Mouse (Mus musculus): ENCODE data around the gene Nkapl. TPM values are rescaled to one million over a fixed set of nuclear protein-coding genes. Genes with fewer than 3 reads are reported as not detected.

The Nkapl gene
- total RNA-seq, 1 experiment from 2014 or later, result 0.76 TPM

GRCm38 (mm10) chr13:21441207-21441572 is 27.1 kb downstream of the Nkapl start:
- no peak for ATAC-seq (replicated peaks; ENCODE audit: insufficient number of reproducible peaks, low FRiP score, low TSS enrichment, poor library complexity, severe bottlenecking)

GRCm38 (mm10) chr13:21440503-21441206 is 27.7 kb downstream of the Nkapl start, which contains the start of gene Pgbd1:
TSS of gene Pgbd1 (minus strand) at chr13:21441058.
- ATAC-seq (replicated peaks; ENCODE audit: insufficient number of reproducible peaks, low FRiP score, low TSS enrichment, poor library complexity, severe bottlenecking), result peak; percentile 43

GRCm38 (mm10) chr13:21435476-21435875 is 32.8 kb downstream of the Nkapl start:
- ATAC-seq (replicated peaks; ENCODE audit: insufficient number of reproducible peaks, low FRiP score, low TSS enrichment, poor library complexity, severe bottlenecking), result no peak

GRCm38 (mm10) chr13:21427631-21428030 is 40.7 kb downstream of the Nkapl start:
- ATAC-seq (replicated peaks; ENCODE audit: insufficient number of reproducible peaks, low FRiP score, low TSS enrichment, poor library complexity, severe bottlenecking), result no peak

GRCm38 (mm10) chr13:21423301-21423700 is 45.0 kb downstream of the Nkapl start:
- ATAC-seq (replicated peaks; ENCODE audit: insufficient number of reproducible peaks, low FRiP score, low TSS enrichment, poor library complexity, severe bottlenecking), result no peak

GRCm38 (mm10) chr13:21418865-21419264 is 49.4 kb downstream of the Nkapl start:
- ATAC-seq (replicated peaks; ENCODE audit: insufficient number of reproducible peaks, low FRiP score, low TSS enrichment, poor library complexity, severe bottlenecking), result no peak

GRCm38 (mm10) chr13:21417298-21418010 is 50.9 kb downstream of the Nkapl start:
- ATAC-seq (replicated peaks; ENCODE audit: insufficient number of reproducible peaks, low FRiP score, low TSS enrichment, poor library complexity, severe bottlenecking), result no peak

Other genes starting within 250 kb of the Nkapl start
- gene Gpx5, start 175.8 kb downstream of the Nkapl start, total RNA-seq (2017), result not detected in 3 replicates
- not detected in 3 replicates for gene Gpx6, start 156.4 kb downstream of the Nkapl start, total RNA-seq (2017)
- not detected in 3 replicates for gene Olfr1367, start 121.6 kb downstream of the Nkapl start, total RNA-seq (2017)
- 4.3 to 8.4 TPM (median 7.9 TPM) in 3 replicates for gene Zscan12, start 105.7 kb downstream of the Nkapl start, total RNA-seq (2017)
- 32.1 to 66.2 TPM (median 42.5 TPM) in 3 replicates for gene Zkscan3, start 65.8 kb downstream of the Nkapl start, total RNA-seq (2017)
- gene Pgbd1, start 27.5 kb downstream of the Nkapl start, total RNA-seq (2017), result 1.1 TPM in 1 of 3 replicates, not detected in the others
- gene Zscan26, start 14.8 kb downstream of the Nkapl start, total RNA-seq (2017), result 33.0 to 51.1 TPM (median 36.4 TPM) in 3 replicates
- gene Zkscan4, start 10.4 kb upstream of the Nkapl start, total RNA-seq (2017), result 1.6 TPM in 1 of 3 replicates, not detected in the others
- not detected in 3 replicates for gene Gm10065, start 10.9 kb upstream of the Nkapl start, total RNA-seq (2017)
- 0.29 to 0.67 TPM (median 0.64 TPM) in 3 replicates for gene AK157302, start 26.7 kb upstream of the Nkapl start, total RNA-seq (2017)
- gene Gm11273, start 32.9 kb upstream of the Nkapl start, total RNA-seq (2017), result 2.5 to 3.8 TPM (median 2.7 TPM) in 3 replicates
- gene Zkscan8, start 62.6 kb upstream of the Nkapl start, total RNA-seq (2017), result 2.4 to 8.3 TPM (median 3.2 TPM) in 3 replicates
- gene Olfr1366, start 74.3 kb upstream of the Nkapl start, total RNA-seq (2017), result not detected in 3 replicates
- not detected in 3 replicates for gene Olfr1535, start 91.4 kb upstream of the Nkapl start, total RNA-seq (2017)
- gene Olfr1364, start 113.2 kb upstream of the Nkapl start, total RNA-seq (2017), result not detected in 3 replicates
- gene Olfr1362, start 145.5 kb upstream of the Nkapl start, total RNA-seq (2017), result not detected in 3 replicates
- gene Olfr11, start 174.0 kb upstream of the Nkapl start, total RNA-seq (2017), result not detected in 3 replicates
- not detected in 3 replicates for gene Olfr1361, start 194.9 kb upstream of the Nkapl start, total RNA-seq (2017)
- gene Olfr1360, start 208.9 kb upstream of the Nkapl start, total RNA-seq (2017), result not detected in 3 replicates
- gene Olfr1359, start 229.6 kb upstream of the Nkapl start, total RNA-seq (2017), result not detected in 3 replicates
- gene Hist1h2bl, start 247.6 kb upstream of the Nkapl start, total RNA-seq (2017), result 7.1 to 7.9 TPM in 2 of 3 replicates, not detected in the other
- gene Hist1h2ai, start 247.9 kb upstream of the Nkapl start, total RNA-seq (2017), result 159 to 372 TPM (median 273 TPM) in 3 replicates
- 7.2 to 20.1 TPM (median 13.0 TPM) in 3 replicates for gene Hist1h3h, start 249.2 kb upstream of the Nkapl start, total RNA-seq (2017)

All from monocyte, adult 5-6 weeks (primary cell).